Mouse (Mus musculus): ENCODE measurements around the gene Atp4b. TPM values are rescaled to one million over a fixed set of nuclear protein-coding genes. Genes with fewer than 3 reads are reported as not detected.

Gene Atp4b
- polyA plus RNA-seq (2014; fragmentation: Nextera tagmentation; extraction: Ambion mirVana), result not detected in 2 replicates

DNA sequence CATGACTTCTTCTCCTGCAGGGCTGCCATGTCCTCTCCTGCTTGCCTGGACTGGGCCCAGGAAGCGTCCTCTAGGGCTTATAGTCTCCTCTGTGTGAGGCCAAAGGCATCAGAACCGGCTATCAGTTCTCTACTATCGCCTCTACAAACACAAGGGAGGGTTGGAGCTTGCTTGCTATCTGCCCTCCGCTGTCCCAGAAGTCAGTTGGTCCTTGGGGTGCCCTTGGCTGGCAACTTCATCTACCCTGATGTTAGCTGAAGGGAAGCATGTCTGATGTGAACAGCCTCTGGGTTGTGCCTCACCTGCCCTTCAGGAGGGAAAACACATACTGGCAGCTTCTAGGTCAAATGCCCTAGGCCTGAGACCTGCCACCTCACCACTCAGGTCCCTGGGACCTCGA lies at the start of gene Atp4b:
Gene Atp4b, minus strand, starts transcription at position 101 of the 400 bp plus-strand sequence.
- no peaks in the 10 kb centered on the region for H3K36me3 ChIP-seq (replicated peaks; ENCODE audit: control insufficient read depth, insufficient read depth, low read depth, low read length)
- H3K4me2 ChIP-seq (ENCODE audit: low read depth, low read length), result no peak within 1 kb of the TSS
- H3K9ac ChIP-seq (replicated peaks; ENCODE audit: low read length), result no peak within 1 kb of the TSS
- ATAC-seq (replicated peaks; ENCODE audit: insufficient number of reproducible peaks, low FRiP score, low TSS enrichment, low read depth), result no peak
- H3K9me3 ChIP-seq (replicated peaks; ENCODE audit: control insufficient read depth, low read length), result no peaks in the 10 kb centered on the region
- DNase-seq (ENCODE audit: low spot score), result no peak
- H3K4me3 ChIP-seq (ENCODE audit: low read depth, low read length), result no peak within 1 kb of the TSS
- H3K4me1 ChIP-seq (ENCODE audit: control insufficient read depth, insufficient read depth, low read length), result no peaks in the 10 kb centered on the region
- H3K27me3 ChIP-seq (ENCODE audit: control insufficient read depth, insufficient read depth, low read length), result no peaks in the 10 kb centered on the region
- WGBS, result 82% methylated on average over 5 of the region's 5 CpGs
- H3K27ac ChIP-seq (replicated peaks; ENCODE audit: low read depth, low read length), result no peak within 1 kb of the TSS

DNA sequence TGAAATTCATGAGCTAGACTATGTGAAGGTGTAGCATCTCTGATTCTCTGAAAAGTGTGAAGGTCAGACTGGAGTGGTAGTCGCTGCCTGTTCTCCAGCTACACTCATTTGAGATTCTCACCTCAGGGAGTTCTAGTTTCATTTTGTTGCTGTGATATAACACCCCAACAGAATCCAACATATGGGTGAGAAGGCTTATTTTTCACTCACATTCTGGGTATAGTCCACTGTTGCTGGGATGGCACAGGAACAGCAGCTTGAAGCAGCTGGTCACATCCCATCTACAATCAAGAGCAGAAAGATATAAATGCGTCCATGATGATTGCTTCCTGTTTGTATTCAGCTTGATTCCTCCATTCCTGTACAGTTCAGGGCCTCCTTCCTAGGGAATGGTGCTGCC lies 45.5 kb upstream of the Atp4b start:
- Histone ChIP-seq H3K27ac (replicated peaks; ENCODE audit: low read depth, low read length) (no peak overlapping the region), H3K27me3 (ENCODE audit: control insufficient read depth, insufficient read depth, low read length) (no peaks in the 10 kb centered on the region), H3K9me3 (replicated peaks; ENCODE audit: control insufficient read depth, low read length) (no peaks in the 10 kb centered on the region), H3K4me3 (ENCODE audit: low read depth, low read length) (no peak overlapping the region), H3K4me1 (ENCODE audit: control insufficient read depth, insufficient read depth, low read length) (no peaks in the 10 kb centered on the region), H3K4me2 (ENCODE audit: low read depth, low read length) (no peak overlapping the region), H3K9ac (replicated peaks; ENCODE audit: low read length) (no peak overlapping the region), H3K36me3 (replicated peaks; ENCODE audit: control insufficient read depth, insufficient read depth, low read depth, low read length) (no peaks in the 10 kb centered on the region)
- DNase-seq (ENCODE audit: low spot score) (no peak), ATAC-seq (replicated peaks; ENCODE audit: insufficient number of reproducible peaks, low FRiP score, low TSS enrichment, low read depth) (no peak)
- WGBS, result 96% methylated on average over 2 of the region's 2 CpGs

DNA sequence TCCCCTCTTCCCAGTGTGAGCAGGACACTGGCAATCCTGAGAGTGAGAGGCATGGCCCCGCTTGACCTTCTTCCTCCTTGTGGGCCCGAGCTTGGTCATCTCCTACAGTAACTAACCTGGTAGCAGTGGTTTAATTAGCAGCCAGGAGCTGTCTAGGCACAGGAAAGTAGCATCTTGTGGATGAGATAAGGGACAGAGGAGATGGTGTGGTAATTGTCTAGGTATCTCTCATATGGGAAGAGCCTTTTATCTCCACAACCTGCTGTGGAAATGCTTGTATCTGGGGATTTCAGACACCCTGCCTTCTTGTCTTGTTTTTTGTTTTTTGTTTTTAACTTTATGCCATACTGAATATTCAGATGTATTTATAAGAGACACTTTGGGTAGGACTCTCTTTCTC lies 40.9 kb upstream of the Atp4b start:
- H3K27ac ChIP-seq (replicated peaks; ENCODE audit: low read depth, low read length), result no peak overlapping the region
- peaks cover 16% of the 10 kb centered on the region for H3K27me3 ChIP-seq (ENCODE audit: control insufficient read depth, insufficient read depth, low read length)
- no peaks in the 10 kb centered on the region for H3K9me3 ChIP-seq (replicated peaks; ENCODE audit: control insufficient read depth, low read length)
- H3K36me3 ChIP-seq (replicated peaks; ENCODE audit: control insufficient read depth, insufficient read depth, low read depth, low read length), result no peaks in the 10 kb centered on the region
- no peak for ATAC-seq (replicated peaks; ENCODE audit: insufficient number of reproducible peaks, low FRiP score, low TSS enrichment, low read depth)
- WGBS, result 83% methylated on average over 2 of the region's 2 CpGs
- DNase-seq (ENCODE audit: low spot score), result no peak
- no peak overlapping the region for H3K4me2 ChIP-seq (ENCODE audit: low read depth, low read length)
- no peaks in the 10 kb centered on the region; the same call in 1 of the 2 replicates for H3K4me1 ChIP-seq (ENCODE audit: control insufficient read depth, insufficient read depth, low read length)
- H3K9ac ChIP-seq (replicated peaks; ENCODE audit: low read length), result no peak overlapping the region
- H3K4me3 ChIP-seq (ENCODE audit: low read depth, low read length), result no peak overlapping the region

DNA sequence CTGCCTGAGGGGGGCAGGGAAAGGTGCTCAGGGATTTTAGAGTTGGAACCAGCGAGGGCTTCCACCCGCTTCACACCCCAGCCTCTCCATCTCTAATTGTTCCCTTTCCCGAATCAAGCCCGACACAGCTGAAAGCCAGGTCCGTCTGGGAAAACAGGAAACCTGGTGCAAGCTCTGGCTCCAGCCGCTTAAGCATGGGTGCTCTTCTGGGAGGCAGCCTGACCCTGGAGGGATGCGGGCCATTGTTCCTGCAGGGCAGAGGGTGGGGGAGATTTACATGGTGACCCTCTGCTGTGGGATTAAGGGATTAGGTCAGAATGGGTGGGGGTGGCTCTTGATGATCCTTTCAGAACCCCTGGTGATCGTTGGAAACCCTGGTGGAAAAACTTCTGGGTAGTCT lies 39.4 kb upstream of the Atp4b start:
- no peaks in the 10 kb centered on the region for H3K9me3 ChIP-seq (replicated peaks; ENCODE audit: control insufficient read depth, low read length)
- no peak overlapping the region for H3K4me2 ChIP-seq (ENCODE audit: low read depth, low read length)
- H3K4me3 ChIP-seq (ENCODE audit: low read depth, low read length), result no peak overlapping the region
- peaks cover 16% of the 10 kb centered on the region for H3K27me3 ChIP-seq (ENCODE audit: control insufficient read depth, insufficient read depth, low read length)
- WGBS, result 8% methylated on average over 8 of the region's 8 CpGs
- ATAC-seq (replicated peaks; ENCODE audit: insufficient number of reproducible peaks, low FRiP score, low TSS enrichment, low read depth) (no peak), DNase-seq (ENCODE audit: low spot score) (no peak)
- no peak overlapping the region for H3K9ac ChIP-seq (replicated peaks; ENCODE audit: low read length)
- no peaks in the 10 kb centered on the region; the same call in 1 of the 2 replicates for H3K4me1 ChIP-seq (ENCODE audit: control insufficient read depth, insufficient read depth, low read length)
- no peak overlapping the region for H3K27ac ChIP-seq (replicated peaks; ENCODE audit: low read depth, low read length)
- no peaks in the 10 kb centered on the region for H3K36me3 ChIP-seq (replicated peaks; ENCODE audit: control insufficient read depth, insufficient read depth, low read depth, low read length)

DNA sequence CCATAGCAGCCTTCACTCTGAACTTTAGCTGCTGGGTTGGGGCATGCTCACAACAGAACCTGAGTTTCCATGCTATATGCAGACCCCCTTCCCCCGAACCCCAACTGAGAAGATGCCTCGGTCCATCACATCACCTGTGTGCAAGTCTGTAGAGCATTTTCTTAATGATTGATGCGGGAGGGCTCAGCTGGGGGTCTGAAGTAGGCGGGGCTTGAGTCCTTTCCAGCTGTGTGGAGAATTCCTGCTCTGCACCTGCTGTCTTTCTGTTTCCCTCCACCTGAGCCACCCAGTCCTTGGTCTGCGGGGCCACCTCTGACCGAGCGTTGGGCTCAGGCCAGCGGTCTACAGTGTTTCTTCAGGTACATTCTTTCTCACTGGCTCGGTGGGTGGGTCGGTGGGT lies 38.3 kb upstream of the Atp4b start, which contains the start of gene Tmem255b:
Gene Tmem255b, plus strand, starts transcription at position 301 of the 400 bp plus-strand sequence.
- WGBS, result 19% methylated on average over 10 of the region's 10 CpGs
- H3K27me3 ChIP-seq (ENCODE audit: control insufficient read depth, insufficient read depth, low read length), result peaks cover 16% of the 10 kb centered on the region

DNA sequence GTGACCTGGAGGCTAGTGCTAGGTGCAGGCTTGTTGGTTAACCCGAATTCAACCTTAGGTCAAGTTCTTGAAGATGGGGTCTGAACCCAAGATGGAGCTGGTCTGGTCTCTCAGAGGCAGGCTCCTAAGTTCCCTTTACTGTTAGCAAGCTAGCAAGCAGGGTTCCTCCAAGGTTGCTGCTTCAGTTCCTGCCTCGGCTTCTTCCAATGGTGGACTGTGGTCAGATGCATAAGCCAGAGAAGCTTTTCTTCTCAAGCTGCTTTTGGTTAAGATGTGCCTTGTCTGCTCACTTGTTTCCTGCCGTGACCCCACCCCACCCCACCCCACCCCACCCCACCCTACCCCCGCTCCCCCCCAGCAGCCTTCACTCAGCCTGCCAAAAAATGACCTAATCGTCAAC lies 36.5 kb upstream of the Atp4b start:
- Histone ChIP-seq H3K27me3 (ENCODE audit: control insufficient read depth, insufficient read depth, low read length) (peaks cover 16% of the 10 kb centered on the region), H3K36me3 (replicated peaks; ENCODE audit: control insufficient read depth, insufficient read depth, low read depth, low read length) (no peaks in the 10 kb centered on the region), H3K4me3 (ENCODE audit: low read depth, low read length) (no peak overlapping the region), H3K27ac (replicated peaks; ENCODE audit: low read depth, low read length) (no peak overlapping the region), H3K9ac (replicated peaks; ENCODE audit: low read length) (no peak overlapping the region), H3K4me2 (ENCODE audit: low read depth, low read length) (no peak overlapping the region), H3K4me1 (ENCODE audit: control insufficient read depth, insufficient read depth, low read length) (no peaks in the 10 kb centered on the region; the same call in 1 of the 2 replicates), H3K9me3 (replicated peaks; ENCODE audit: control insufficient read depth, low read length) (no peaks in the 10 kb centered on the region)
- DNase-seq (ENCODE audit: low spot score), result no peak
- no peak for ATAC-seq (replicated peaks; ENCODE audit: insufficient number of reproducible peaks, low FRiP score, low TSS enrichment, low read depth)
- WGBS, result 84% methylated on average over 5 of the region's 5 CpGs

More for the DNA sequence above, 38.3 kb upstream of the Atp4b start, which contains the start of gene Tmem255b:
- no peaks in the 10 kb centered on the region for H3K36me3 ChIP-seq (replicated peaks; ENCODE audit: control insufficient read depth, insufficient read depth, low read depth, low read length)
- no peak within 1 kb of the TSS for H3K4me2 ChIP-seq (ENCODE audit: low read depth, low read length)
- H3K4me1 ChIP-seq (ENCODE audit: control insufficient read depth, insufficient read depth, low read length), result no peaks in the 10 kb centered on the region; the same call in 1 of the 2 replicates
- DNase-seq (ENCODE audit: low spot score), result no peak
- ATAC-seq (replicated peaks; ENCODE audit: insufficient number of reproducible peaks, low FRiP score, low TSS enrichment, low read depth), result no peak
- H3K27ac ChIP-seq (replicated peaks; ENCODE audit: low read depth, low read length), result no peak within 1 kb of the TSS
- no peaks in the 10 kb centered on the region for H3K9me3 ChIP-seq (replicated peaks; ENCODE audit: control insufficient read depth, low read length)
- no peak within 1 kb of the TSS for H3K9ac ChIP-seq (replicated peaks; ENCODE audit: low read length)
- no peak within 1 kb of the TSS for H3K4me3 ChIP-seq (ENCODE audit: low read depth, low read length)

DNA sequence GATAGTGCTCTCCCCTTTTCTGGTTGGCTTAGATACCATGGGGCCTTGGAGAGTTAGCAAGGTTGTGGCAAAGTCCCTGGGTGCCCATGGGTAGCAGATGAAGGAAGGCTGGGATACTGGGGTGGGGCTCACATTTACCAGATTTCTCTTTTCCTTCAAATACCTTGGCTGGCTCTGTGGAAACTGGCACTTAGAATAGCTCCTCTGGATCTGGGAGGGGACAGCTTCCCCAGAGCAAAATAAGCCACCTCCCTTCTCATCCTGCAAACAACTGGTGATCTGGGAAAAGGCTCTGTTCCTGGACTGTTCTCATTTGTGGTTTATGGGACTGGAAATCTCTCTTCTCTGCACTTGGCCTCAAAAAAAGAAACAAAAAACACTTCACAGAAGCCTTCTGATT lies 34.2 kb upstream of the Atp4b start:
- Histone ChIP-seq H3K9me3 (replicated peaks; ENCODE audit: control insufficient read depth, low read length) (no peaks in the 10 kb centered on the region), H3K9ac (replicated peaks; ENCODE audit: low read length) (no peak overlapping the region), H3K4me1 (ENCODE audit: control insufficient read depth, insufficient read depth, low read length) (no peaks in the 10 kb centered on the region; the same call in 1 of the 2 replicates), H3K4me2 (ENCODE audit: low read depth, low read length) (no peak overlapping the region), H3K27me3 (ENCODE audit: control insufficient read depth, insufficient read depth, low read length) (peaks cover 8% of the 10 kb centered on the region), H3K4me3 (ENCODE audit: low read depth, low read length) (no peak overlapping the region), H3K27ac (replicated peaks; ENCODE audit: low read depth, low read length) (no peak overlapping the region), H3K36me3 (replicated peaks; ENCODE audit: control insufficient read depth, insufficient read depth, low read depth, low read length) (no peaks in the 10 kb centered on the region)
- DNase-seq (ENCODE audit: low spot score) (no peak), ATAC-seq (replicated peaks; ENCODE audit: insufficient number of reproducible peaks, low FRiP score, low TSS enrichment, low read depth) (no peak)

DNA sequence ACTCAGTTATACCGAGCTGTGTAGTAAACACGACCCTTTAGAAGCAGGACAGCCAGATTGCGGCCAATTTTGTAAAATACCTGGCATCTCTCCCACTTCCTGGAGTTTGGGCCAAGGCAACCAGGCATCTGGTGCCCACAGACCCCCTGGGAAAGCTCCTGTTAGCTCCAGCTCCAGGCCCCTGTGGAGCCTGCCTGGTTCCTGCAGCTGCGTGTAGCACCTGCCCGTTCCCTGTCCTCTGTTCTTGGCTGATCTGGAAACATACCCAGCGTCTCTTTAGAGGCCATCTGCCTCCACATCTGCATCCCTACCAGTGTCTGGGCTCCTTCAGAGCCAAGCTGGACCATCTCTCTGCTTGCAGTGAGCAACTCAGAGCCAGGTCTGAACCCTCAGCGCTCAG lies 33.8 kb upstream of the Atp4b start:
- Histone ChIP-seq H3K36me3 (replicated peaks; ENCODE audit: control insufficient read depth, insufficient read depth, low read depth, low read length) (no peaks in the 10 kb centered on the region), H3K27ac (replicated peaks; ENCODE audit: low read depth, low read length) (no peak overlapping the region), H3K4me1 (ENCODE audit: control insufficient read depth, insufficient read depth, low read length) (no peaks in the 10 kb centered on the region), H3K9ac (replicated peaks; ENCODE audit: low read length) (no peak overlapping the region), H3K9me3 (replicated peaks; ENCODE audit: control insufficient read depth, low read length) (no peaks in the 10 kb centered on the region), H3K27me3 (ENCODE audit: control insufficient read depth, insufficient read depth, low read length) (peaks cover 4% of the 10 kb centered on the region; the same call in 1 of the 2 replicates), H3K4me3 (ENCODE audit: low read depth, low read length) (no peak overlapping the region), H3K4me2 (ENCODE audit: low read depth, low read length) (no peak overlapping the region)
- DNase-seq (ENCODE audit: low spot score) (no peak), ATAC-seq (replicated peaks; ENCODE audit: insufficient number of reproducible peaks, low FRiP score, low TSS enrichment, low read depth) (no peak)
- 82% methylated on average over 7 of the region's 7 CpGs for WGBS

All from embryonic facial prominence, embryonic 11.5 days (tissue).